Mouse (Mus musculus): ENCODE measurements around the gene Defb22. TPM values are rescaled to one million over a fixed set of nuclear protein-coding genes. Genes with fewer than 3 reads are reported as not detected.

Defb22 gene
- polyA plus RNA-seq, 1 experiment from 2014 or later: not detected

- no peak for ATAC-seq (ENCODE audit: low FRiP score, low TSS enrichment)
- Histone ChIP-seq H3K4me3 (ENCODE audit: low read length) (no peak overlapping the region), H3K27me3 (ENCODE audit: insufficient read depth, low read length) (no peaks in the 10 kb centered on the region), H3K9ac (replicated peaks; ENCODE audit: low read length) (no peak overlapping the region), H3K4me1 (ENCODE audit: insufficient read depth, low read length) (peaks cover 15% of the 10 kb centered on the region), H3K4me2 (replicated peaks; ENCODE audit: low read depth, low read length) (no peak overlapping the region), H3K9me3 (ENCODE audit: low read length) (no peaks in the 10 kb centered on the region), H3K27ac (ENCODE audit: low read length) (no peak overlapping the region), H3K36me3 (ENCODE audit: insufficient read depth, low read length) (no peaks in the 10 kb centered on the region)
- WGBS: 77% methylated on average over 2 of the region's 2 CpGs
These were observed 43.3 kb downstream of the Defb22 start for GRCm38 (mm10) chr2:152446642-152447041.

- Histone ChIP-seq H3K4me3 (ENCODE audit: low read length) (no peak overlapping the region), H3K9me3 (ENCODE audit: low read length) (no peaks in the 10 kb centered on the region), H3K36me3 (ENCODE audit: insufficient read depth, low read length) (no peaks in the 10 kb centered on the region), H3K4me2 (replicated peaks; ENCODE audit: low read depth, low read length) (no peak overlapping the region), H3K27ac (ENCODE audit: low read length) (no peak overlapping the region), H3K27me3 (ENCODE audit: insufficient read depth, low read length) (no peaks in the 10 kb centered on the region), H3K4me1 (ENCODE audit: insufficient read depth, low read length) (peaks cover 12% of the 10 kb centered on the region), H3K9ac (replicated peaks; ENCODE audit: low read length) (no peak overlapping the region)
- ATAC-seq (ENCODE audit: low FRiP score, low TSS enrichment): no peak
- 88% methylated on average over 8 of the region's 8 CpGs for WGBS
These were observed 46.7 kb downstream of the Defb22 start for GRCm38 (mm10) chr2:152443281-152443680.

- H3K4me1 ChIP-seq (ENCODE audit: insufficient read depth, low read length): peaks cover 16% of the 10 kb centered on the region
- H3K9ac ChIP-seq (replicated peaks; ENCODE audit: low read length): no peak overlapping the region
- H3K36me3 ChIP-seq (ENCODE audit: insufficient read depth, low read length): no peaks in the 10 kb centered on the region
- H3K9me3 ChIP-seq (ENCODE audit: low read length): no peaks in the 10 kb centered on the region
- 40% methylated on average over 4 of the region's 4 CpGs for WGBS
- H3K27me3 ChIP-seq (ENCODE audit: insufficient read depth, low read length): no peaks in the 10 kb centered on the region
- no peak overlapping the region for H3K4me3 ChIP-seq (ENCODE audit: low read length)
- peak overlapping the region; percentile 54 for H3K27ac ChIP-seq (ENCODE audit: low read length)
- peak; percentile 57; the same call in 1 of the 2 replicates for ATAC-seq (ENCODE audit: low FRiP score, low TSS enrichment)
- no peak overlapping the region for H3K4me2 ChIP-seq (replicated peaks; ENCODE audit: low read depth, low read length)
These were observed 47.6 kb downstream of the Defb22 start for GRCm38 (mm10) chr2:152442322-152442721.

- H3K9me3 ChIP-seq (ENCODE audit: low read length): no peaks in the 10 kb centered on the region
- H3K9ac ChIP-seq (replicated peaks; ENCODE audit: low read length): no peak overlapping the region
- H3K36me3 ChIP-seq (ENCODE audit: insufficient read depth, low read length): no peaks in the 10 kb centered on the region
- no peak overlapping the region for H3K4me3 ChIP-seq (ENCODE audit: low read length)
- ATAC-seq (ENCODE audit: low FRiP score, low TSS enrichment): no peak
- 73% methylated on average over 2 of the region's 2 CpGs for WGBS
- H3K4me1 ChIP-seq (ENCODE audit: insufficient read depth, low read length): peaks cover 29% of the 10 kb centered on the region
- H3K27me3 ChIP-seq (ENCODE audit: insufficient read depth, low read length): 0 out of 2 replicates have a peak, but pooled peaks cover 4% of the 10 kb centered on the region
- no peak overlapping the region for H3K4me2 ChIP-seq (replicated peaks; ENCODE audit: low read depth, low read length)
- H3K27ac ChIP-seq (ENCODE audit: low read length): no peak overlapping the region
These were observed 50.1 kb downstream of the Defb22 start for GRCm38 (mm10) chr2:152439833-152440232.

- Histone ChIP-seq H3K4me2 (replicated peaks; ENCODE audit: low read depth, low read length) (no peak overlapping the region), H3K36me3 (ENCODE audit: insufficient read depth, low read length) (no peaks in the 10 kb centered on the region)
- 82% methylated on average over 1 of the region's 1 CpGs for WGBS
These were observed 51.0 kb downstream of the Defb22 start for GRCm38 (mm10) chr2:152438963-152439362.

GRCm38 (mm10) chr2:152436983-152437860 is 52.7 kb downstream of the Defb22 start:
- WGBS: 2% methylated on average over 23 of the region's 23 CpGs
- 0 out of 2 replicates have a peak, but pooled peaks cover 4% of the 10 kb centered on the region for H3K27me3 ChIP-seq (ENCODE audit: insufficient read depth, low read length)
- peak overlapping the region; percentile 60 for H3K4me2 ChIP-seq (replicated peaks; ENCODE audit: low read depth, low read length)
- peaks cover 19% of the 10 kb centered on the region for H3K4me1 ChIP-seq (ENCODE audit: insufficient read depth, low read length)
- ATAC-seq (ENCODE audit: low FRiP score, low TSS enrichment): peak; percentile 71
- no peaks in the 10 kb centered on the region for H3K36me3 ChIP-seq (ENCODE audit: insufficient read depth, low read length)
- H3K9ac ChIP-seq (replicated peaks; ENCODE audit: low read length): peak overlapping the region; percentile 60
- peak overlapping the region; percentile 31 for H3K4me3 ChIP-seq (ENCODE audit: low read length)
- H3K27ac ChIP-seq (ENCODE audit: low read length): no peak overlapping the region
- H3K9me3 ChIP-seq (ENCODE audit: low read length): no peaks in the 10 kb centered on the region

More at GRCm38 (mm10) chr2:152438963-152439362, 51.0 kb downstream of the Defb22 start:
- Histone ChIP-seq H3K9ac (replicated peaks; ENCODE audit: low read length) (no peak overlapping the region), H3K4me3 (ENCODE audit: low read length) (no peak overlapping the region), H3K9me3 (ENCODE audit: low read length) (no peaks in the 10 kb centered on the region), H3K27me3 (ENCODE audit: insufficient read depth, low read length) (0 out of 2 replicates have a peak, but pooled peaks cover 4% of the 10 kb centered on the region), H3K27ac (ENCODE audit: low read length) (no peak overlapping the region), H3K4me1 (ENCODE audit: insufficient read depth, low read length) (peaks cover 29% of the 10 kb centered on the region)
- no peak for ATAC-seq (ENCODE audit: low FRiP score, low TSS enrichment)

- Histone ChIP-seq H3K9me3 (ENCODE audit: low read length) (no peaks in the 10 kb centered on the region), H3K36me3 (ENCODE audit: insufficient read depth, low read length) (no peaks in the 10 kb centered on the region), H3K4me2 (replicated peaks; ENCODE audit: low read depth, low read length) (no peak overlapping the region), H3K27ac (ENCODE audit: low read length) (0 out of 2 replicates have a peak overlapping the region, but pooled peaks have one; percentile 13), H3K4me3 (ENCODE audit: low read length) (no peak overlapping the region), H3K4me1 (ENCODE audit: insufficient read depth, low read length) (peaks cover 17% of the 10 kb centered on the region), H3K27me3 (ENCODE audit: insufficient read depth, low read length) (0 out of 2 replicates have a peak, but pooled peaks cover 4% of the 10 kb centered on the region), H3K9ac (replicated peaks; ENCODE audit: low read length) (no peak overlapping the region)
- WGBS: 61% methylated on average over 7 of the region's 7 CpGs
- peak; percentile 55 for ATAC-seq (ENCODE audit: low FRiP score, low TSS enrichment)
These were observed 53.5 kb downstream of the Defb22 start for GRCm38 (mm10) chr2:152436405-152436901.

Other genes with a start within 250 kb of the Defb22 start
- gene Tbc1d20, start 196.3 kb downstream of the Defb22 start, polyA plus RNA-seq (2015; fragmentation: Nextera tagmentation; extraction: Ambion mirVana): 41.1 and 41.8 TPM in 2 replicates
- gene Rbck1, start 157.5 kb downstream of the Defb22 start, polyA plus RNA-seq (2015; fragmentation: Nextera tagmentation; extraction: Ambion mirVana): 93.4 and 96.6 TPM in 2 replicates
- gene Trib3, start 146.1 kb downstream of the Defb22 start, polyA plus RNA-seq (2015; fragmentation: Nextera tagmentation; extraction: Ambion mirVana): 1.8 and 1.9 TPM in 2 replicates
- gene Nrsn2, start 113.5 kb downstream of the Defb22 start, polyA plus RNA-seq (2015; fragmentation: Nextera tagmentation; extraction: Ambion mirVana): 0.91 and 1.6 TPM in 2 replicates
- 8.9 and 10.0 TPM in 2 replicates for gene Sox12, start 92.1 kb downstream of the Defb22 start, polyA plus RNA-seq (2015; fragmentation: Nextera tagmentation; extraction: Ambion mirVana)
- gene Zcchc3, start 75.1 kb downstream of the Defb22 start, polyA plus RNA-seq (2015; fragmentation: Nextera tagmentation; extraction: Ambion mirVana): 31.5 and 34.2 TPM in 2 replicates
- 0.67 and 0.85 TPM in 2 replicates for gene 6820408C15Rik, start 74.6 kb downstream of the Defb22 start, polyA plus RNA-seq (2015; fragmentation: Nextera tagmentation; extraction: Ambion mirVana)
- gene Defb23, start 25.5 kb downstream of the Defb22 start, polyA plus RNA-seq (2015; fragmentation: Nextera tagmentation; extraction: Ambion mirVana): not detected in 2 replicates
- not detected in 2 replicates for gene Defb20, start 13.1 kb downstream of the Defb22 start, polyA plus RNA-seq (2015; fragmentation: Nextera tagmentation; extraction: Ambion mirVana)
- gene Defb26, start 21.6 kb upstream of the Defb22 start, polyA plus RNA-seq (2015; fragmentation: Nextera tagmentation; extraction: Ambion mirVana): not detected in 2 replicates
- 0.54 TPM in 1 of 2 replicates, not detected in the other for gene Defb28, start 28.1 kb upstream of the Defb22 start, polyA plus RNA-seq (2015; fragmentation: Nextera tagmentation; extraction: Ambion mirVana)
- gene Defb29, start 50.0 kb upstream of the Defb22 start, polyA plus RNA-seq (2015; fragmentation: Nextera tagmentation; extraction: Ambion mirVana): 2.1 and 2.8 TPM in 2 replicates
- not detected in 2 replicates for gene Gm17416, start 79.2 kb upstream of the Defb22 start, polyA plus RNA-seq (2015; fragmentation: Nextera tagmentation; extraction: Ambion mirVana)
- gene Defb21, start 82.6 kb upstream of the Defb22 start, polyA plus RNA-seq (2015; fragmentation: Nextera tagmentation; extraction: Ambion mirVana): not detected in 2 replicates
- gene Defb19, start 90.2 kb upstream of the Defb22 start, polyA plus RNA-seq (2015; fragmentation: Nextera tagmentation; extraction: Ambion mirVana): 10.1 and 14.1 TPM in 2 replicates
- not detected in 2 replicates for gene Defb45, start 109.3 kb upstream of the Defb22 start, polyA plus RNA-seq (2015; fragmentation: Nextera tagmentation; extraction: Ambion mirVana)
- gene Defb36, start 114.2 kb upstream of the Defb22 start, polyA plus RNA-seq (2015; fragmentation: Nextera tagmentation; extraction: Ambion mirVana): 0.51 and 0.86 TPM in 2 replicates
- gene Defb25, start 132.9 kb upstream of the Defb22 start, polyA plus RNA-seq (2015; fragmentation: Nextera tagmentation; extraction: Ambion mirVana): 24.4 and 31.8 TPM in 2 replicates
- gene Rem1, start 136.8 kb upstream of the Defb22 start, polyA plus RNA-seq (2015; fragmentation: Nextera tagmentation; extraction: Ambion mirVana): 59.1 and 62.6 TPM in 2 replicates
- gene H13, start 179.3 kb upstream of the Defb22 start, polyA plus RNA-seq (2015; fragmentation: Nextera tagmentation; extraction: Ambion mirVana): 158 and 159 TPM in 2 replicates
- 27.6 and 28.0 TPM in 2 replicates for gene Mcts2, start 196.9 kb upstream of the Defb22 start, polyA plus RNA-seq (2015; fragmentation: Nextera tagmentation; extraction: Ambion mirVana)
- gene Id1, start 246.1 kb upstream of the Defb22 start, polyA plus RNA-seq (2015; fragmentation: Nextera tagmentation; extraction: Ambion mirVana): 139 and 151 TPM in 2 replicates